Mouse (Mus musculus): ENCODE data around the gene Adat3. TPM values are rescaled to one million over a fixed set of nuclear protein-coding genes. Genes with fewer than 3 reads are reported as not detected.
A peak's percentile ranks its signal among the peaks of the same experiment; 100 is the strongest.

Adat3 gene
- polyA plus RNA-seq, 1 experiment from 2014 or later, result 10.9 TPM

GRCm38 (mm10) chr10:80570871-80571836 lies 31.5 kb upstream of the Adat3 start:
- 23% methylated on average over 30 of the region's 30 CpGs for WGBS
- DNase-seq (ENCODE audit: low spot score), result peak; percentile 57
- H3K9me3 ChIP-seq, result no peaks in the 10 kb centered on the region
- peak overlapping the region; percentile 47 for H3K4me3 ChIP-seq
- peak overlapping the region; percentile 82 for H3K27ac ChIP-seq (replicated peaks)
- no peaks in the 10 kb centered on the region for H3K27me3 ChIP-seq (replicated peaks; ENCODE audit: low read depth, poor library complexity, severe bottlenecking)
- peaks cover 18% of the 10 kb centered on the region for H3K36me3 ChIP-seq (replicated peaks)
- H3K4me1 ChIP-seq, result peaks cover 80% of the 10 kb centered on the region

- Histone ChIP-seq H3K27ac (replicated peaks) (no peak overlapping the region), H3K4me3 (peak overlapping the region; percentile 2; the same call in 1 of the 2 replicates), H3K9me3 (no peaks in the 10 kb centered on the region), H3K36me3 (replicated peaks) (peaks cover 18% of the 10 kb centered on the region), H3K4me1 (peaks cover 86% of the 10 kb centered on the region), H3K27me3 (replicated peaks; ENCODE audit: low read depth, poor library complexity, severe bottlenecking) (no peaks in the 10 kb centered on the region)
- 88% methylated on average over 2 of the region's 2 CpGs for WGBS
- no peak for DNase-seq (ENCODE audit: low spot score)
Measured at GRCm38 (mm10) chr10:80572477-80572876, 30.2 kb upstream of the Adat3 start.

DNA sequence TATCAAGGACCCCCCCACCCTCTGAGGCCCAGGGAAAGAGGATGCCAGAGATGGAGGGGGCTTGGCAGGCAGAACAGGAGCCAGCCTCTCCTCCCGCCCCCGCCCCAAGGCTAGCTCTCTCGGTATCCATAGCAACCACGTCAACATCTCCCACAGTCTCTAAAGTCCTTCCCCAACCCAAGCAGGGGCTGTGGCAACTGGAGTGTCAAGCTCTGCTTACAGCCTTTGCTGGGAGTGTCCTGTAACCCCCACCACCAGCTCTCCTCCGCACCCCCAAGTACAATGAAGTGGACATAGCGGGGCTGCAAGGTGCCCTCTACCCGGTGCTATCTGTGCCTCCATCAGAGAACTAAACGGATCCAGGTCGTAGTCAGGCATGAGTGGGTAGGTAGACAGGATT lies 28.7 kb upstream of the Adat3 start:
- Histone ChIP-seq H3K27ac (replicated peaks) (0 out of 2 replicates have a peak overlapping the region, but pooled peaks have one; percentile 36), H3K27me3 (replicated peaks; ENCODE audit: low read depth, poor library complexity, severe bottlenecking) (no peaks in the 10 kb centered on the region), H3K4me3 (peak overlapping the region; percentile 22; the same call in 1 of the 2 replicates), H3K9me3 (no peaks in the 10 kb centered on the region), H3K36me3 (replicated peaks) (peaks cover 3% of the 10 kb centered on the region), H3K4me1 (peaks cover 98% of the 10 kb centered on the region)
- WGBS, result 65% methylated on average over 9 of the region's 9 CpGs
- no peak for DNase-seq (ENCODE audit: low spot score)

GRCm38 (mm10) chr10:80574896-80575295 lies 27.8 kb upstream of the Adat3 start:
- DNase-seq (ENCODE audit: low spot score), result no peak
- WGBS, result 73% methylated on average over 3 of the region's 3 CpGs
- no peaks in the 10 kb centered on the region for H3K27me3 ChIP-seq (replicated peaks; ENCODE audit: low read depth, poor library complexity, severe bottlenecking)
- no peaks in the 10 kb centered on the region for H3K36me3 ChIP-seq (replicated peaks)
- peaks cover 96% of the 10 kb centered on the region for H3K4me1 ChIP-seq
- H3K9me3 ChIP-seq, result no peaks in the 10 kb centered on the region
- peak overlapping the region; percentile 91 for H3K4me3 ChIP-seq
- no peak overlapping the region for H3K27ac ChIP-seq (replicated peaks)

GRCm38 (mm10) chr10:80575925-80576324 lies 26.8 kb upstream of the Adat3 start:
- peaks cover 85% of the 10 kb centered on the region for H3K4me1 ChIP-seq
- H3K9me3 ChIP-seq, result no peaks in the 10 kb centered on the region
- DNase-seq (ENCODE audit: low spot score), result no peak
- no peaks in the 10 kb centered on the region for H3K27me3 ChIP-seq (replicated peaks; ENCODE audit: low read depth, poor library complexity, severe bottlenecking)
- peaks cover under 1% of the 10 kb centered on the region for H3K36me3 ChIP-seq (replicated peaks)
- H3K27ac ChIP-seq (replicated peaks), result peak overlapping the region; percentile 86; the same call in 1 of the 2 replicates
- peak overlapping the region; percentile 91 for H3K4me3 ChIP-seq
- 13% methylated on average over 17 of the region's 17 CpGs for WGBS

GRCm38 (mm10) chr10:80576351-80577194 lies 26.1 kb upstream of the Adat3 start:
- H3K36me3 ChIP-seq (replicated peaks), result peaks cover 7% of the 10 kb centered on the region
- under 1% methylated on average over 96 of the region's 96 CpGs for WGBS
- H3K4me3 ChIP-seq, result peak overlapping the region; percentile 91
- H3K27me3 ChIP-seq (replicated peaks; ENCODE audit: low read depth, poor library complexity, severe bottlenecking), result no peaks in the 10 kb centered on the region
- H3K27ac ChIP-seq (replicated peaks), result peak overlapping the region; percentile 86
- H3K4me1 ChIP-seq, result peaks cover 79% of the 10 kb centered on the region
- H3K9me3 ChIP-seq, result no peaks in the 10 kb centered on the region
- peak; percentile 73 for DNase-seq (ENCODE audit: low spot score)

GRCm38 (mm10) chr10:80577195-80578130 lies 25.2 kb upstream of the Adat3 start, which contains the start of gene Klf16:
Klf16 (minus strand) TSS chr10:80577321.
- Histone ChIP-seq H3K27ac (replicated peaks) (peak within 1 kb of the TSS; percentile 86), H3K4me3 (peak within 1 kb of the TSS; percentile 91), H3K36me3 (replicated peaks) (peaks cover 14% of the 10 kb centered on the region), H3K27me3 (replicated peaks; ENCODE audit: low read depth, poor library complexity, severe bottlenecking) (no peaks in the 10 kb centered on the region), H3K9me3 (no peaks in the 10 kb centered on the region), H3K4me1 (peaks cover 70% of the 10 kb centered on the region)
- under 1% methylated on average over 75 of the region's 97 CpGs for WGBS
- DNase-seq (ENCODE audit: low spot score), result peak; percentile 98

DNA sequence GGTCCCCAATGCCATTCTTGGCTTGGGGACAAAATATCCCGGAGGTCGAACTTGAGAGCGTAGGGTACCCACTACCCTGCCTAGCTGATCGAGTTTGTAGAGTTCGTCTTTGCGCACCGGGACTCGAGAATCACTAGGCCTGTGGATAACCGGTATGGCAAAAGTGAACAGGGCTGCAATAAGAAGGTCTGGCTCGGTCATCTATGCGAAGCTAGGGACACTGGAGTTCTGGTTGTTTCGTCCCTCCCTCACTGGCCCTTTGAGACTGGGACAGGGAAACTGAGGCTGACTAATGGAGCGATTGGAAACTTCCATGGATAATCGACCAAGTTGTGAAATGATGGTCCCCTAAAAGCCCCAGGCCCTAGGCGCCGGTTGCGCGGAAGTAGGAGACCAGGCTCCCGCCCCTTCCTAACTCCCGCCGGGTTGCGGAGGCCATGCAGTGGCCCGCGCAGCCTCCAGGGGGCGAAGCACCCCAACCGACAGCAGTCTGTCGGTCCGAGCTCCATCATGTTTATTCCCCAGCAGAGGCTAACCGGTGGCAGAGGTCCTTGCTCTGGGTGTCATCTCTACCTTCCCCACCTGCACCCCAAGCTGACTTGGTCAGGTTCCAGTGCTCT lies 24.4 kb upstream of the Adat3 start:
- no peaks in the 10 kb centered on the region for H3K9me3 ChIP-seq
- DNase-seq (ENCODE audit: low spot score), result peak; percentile 90
- WGBS, result 1% methylated on average over 29 of the region's 29 CpGs
- H3K4me3 ChIP-seq, result peak overlapping the region; percentile 91
- peaks cover 19% of the 10 kb centered on the region for H3K36me3 ChIP-seq (replicated peaks)
- H3K4me1 ChIP-seq, result peaks cover 64% of the 10 kb centered on the region
- H3K27me3 ChIP-seq (replicated peaks; ENCODE audit: low read depth, poor library complexity, severe bottlenecking), result no peaks in the 10 kb centered on the region
- H3K27ac ChIP-seq (replicated peaks), result peak overlapping the region; percentile 86

DNA sequence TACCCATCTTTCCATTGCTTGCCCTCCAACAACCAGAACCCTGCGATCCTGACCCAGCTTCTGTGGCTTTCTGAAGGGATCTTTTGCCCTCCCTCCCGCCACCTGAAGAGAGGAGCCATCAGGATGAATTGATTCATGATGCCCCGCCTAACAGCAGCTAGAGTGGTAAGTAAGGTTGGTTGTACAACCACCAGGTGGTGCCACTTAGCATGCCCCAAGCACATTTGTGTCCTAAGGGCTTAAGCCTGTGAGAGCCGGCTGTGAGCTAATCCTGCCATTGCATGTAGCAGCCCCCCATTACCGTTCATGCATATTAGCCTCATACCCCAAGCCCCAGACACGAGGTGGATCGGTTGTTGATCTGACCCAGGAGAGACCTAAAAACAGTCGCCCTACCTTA lies 23.8 kb upstream of the Adat3 start:
- peak; percentile 62 for DNase-seq (ENCODE audit: low spot score)
- H3K36me3 ChIP-seq (replicated peaks), result peaks cover 26% of the 10 kb centered on the region
- H3K4me3 ChIP-seq, result peak overlapping the region; percentile 91
- 7% methylated on average over 8 of the region's 8 CpGs for WGBS
- peaks cover 61% of the 10 kb centered on the region for H3K4me1 ChIP-seq
- no peaks in the 10 kb centered on the region for H3K27me3 ChIP-seq (replicated peaks; ENCODE audit: low read depth, poor library complexity, severe bottlenecking)
- H3K9me3 ChIP-seq, result no peaks in the 10 kb centered on the region
- H3K27ac ChIP-seq (replicated peaks), result peak overlapping the region; percentile 86

- WGBS, result 85% methylated on average over 5 of the region's 5 CpGs
- no peak overlapping the region for H3K27ac ChIP-seq (replicated peaks)
Measured at GRCm38 (mm10) chr10:80583047-80583446, 19.6 kb upstream of the Adat3 start.

GRCm38 (mm10) chr10:80584045-80584488 lies 18.6 kb upstream of the Adat3 start:
- H3K4me1 ChIP-seq, result peaks cover 50% of the 10 kb centered on the region
- no peak overlapping the region for H3K27ac ChIP-seq (replicated peaks)
- no peaks in the 10 kb centered on the region for H3K27me3 ChIP-seq (replicated peaks; ENCODE audit: low read depth, poor library complexity, severe bottlenecking)
- H3K9me3 ChIP-seq, result no peaks in the 10 kb centered on the region
- WGBS, result 70% methylated on average over 12 of the region's 12 CpGs
- DNase-seq (ENCODE audit: low spot score), result no peak
- H3K36me3 ChIP-seq (replicated peaks), result peaks cover 56% of the 10 kb centered on the region
- H3K4me3 ChIP-seq, result 0 out of 2 replicates have a peak overlapping the region, but pooled peaks have one; percentile 23

More at GRCm38 (mm10) chr10:80583047-80583446, 19.6 kb upstream of the Adat3 start:
- Histone ChIP-seq H3K9me3 (no peaks in the 10 kb centered on the region), H3K27me3 (replicated peaks; ENCODE audit: low read depth, poor library complexity, severe bottlenecking) (no peaks in the 10 kb centered on the region), H3K4me1 (peaks cover 50% of the 10 kb centered on the region), H3K36me3 (replicated peaks) (peaks cover 56% of the 10 kb centered on the region), H3K4me3 (no peak overlapping the region)
- no peak for DNase-seq (ENCODE audit: low spot score)
